Mouse (Mus musculus) left cerebral cortex, adult 11 months (tissue): ENCODE results near the gene BC030499.

ENCODE experiments used
- DNase-seq: peaks from one replicate; pipeline ENCODE4 v3.0.0; 2022; ENCODE audit warnings: low spot score

BC030499 gene

GRCm38 (mm10) chr11:78305272-78305671 is 14.6 kb downstream of the BC030499 start:
- no peak for DNase-seq

- DNase-seq, result no peak
Measured at GRCm38 (mm10) chr11:78310861-78311511, 20.3 kb downstream of the BC030499 start.

DNA sequence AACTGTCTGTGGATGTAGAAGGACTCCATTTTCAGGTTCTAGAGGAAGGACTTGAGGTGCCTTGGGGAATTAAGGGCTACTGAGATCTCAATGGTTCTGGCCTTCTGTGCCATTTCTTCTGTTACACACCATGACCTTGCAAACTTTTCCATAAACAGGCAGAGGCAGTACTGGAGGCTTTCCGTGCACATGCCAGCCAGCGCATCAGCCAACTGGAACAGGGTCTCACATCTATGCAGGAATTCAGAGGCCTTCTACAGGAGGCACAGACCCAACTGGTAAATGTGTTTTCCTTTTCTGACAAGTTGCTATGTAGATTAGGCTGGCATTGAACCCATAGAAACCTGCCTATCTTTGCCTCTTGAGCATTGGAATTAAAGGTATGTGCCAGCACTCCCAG is 23.0 kb downstream of the BC030499 start:
- DNase-seq, result no peak

GRCm38 (mm10) chr11:78318411-78318810 is 27.8 kb downstream of the BC030499 start:
- DNase-seq, result no peak

- DNase-seq, result no peak
Measured at GRCm38 (mm10) chr11:78322076-78322831, 31.6 kb downstream of the BC030499 start.

- peak; percentile 84 for DNase-seq
Measured at GRCm38 (mm10) chr11:78322860-78323259, 32.2 kb downstream of the BC030499 start, which contains the start of gene Aldoc. Gene Aldoc, plus strand, starts transcription at chr11:78322968.

GRCm38 (mm10) chr11:78324000-78324785 is 33.6 kb downstream of the BC030499 start:
- DNase-seq, result no peak

DNA sequence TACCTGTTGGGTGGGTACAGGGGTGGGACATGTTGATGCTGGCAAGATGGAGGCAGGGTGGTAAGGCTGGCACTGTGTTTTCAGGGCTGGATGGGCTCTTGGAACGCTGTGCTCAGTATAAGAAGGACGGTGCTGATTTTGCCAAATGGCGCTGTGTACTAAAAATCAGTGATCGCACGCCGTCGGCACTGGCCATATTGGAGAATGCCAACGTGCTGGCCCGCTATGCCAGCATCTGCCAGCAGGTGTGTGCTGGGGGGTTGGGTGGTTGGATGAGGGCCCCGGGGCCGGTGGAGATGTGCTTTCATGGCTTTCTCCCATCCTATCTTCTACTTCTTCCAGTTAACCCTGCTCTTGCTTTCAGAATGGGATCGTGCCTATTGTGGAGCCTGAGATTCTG is 34.3 kb downstream of the BC030499 start:
- DNase-seq, result no peak

GRCm38 (mm10) chr11:78327215-78327614 is 36.6 kb downstream of the BC030499 start:
- no peak for DNase-seq

GRCm38 (mm10) chr11:78327634-78328511 is 37.2 kb downstream of the BC030499 start, which contains the start of gene Pigs:
Gene Pigs, plus strand, starts transcription at chr11:78328415.
- DNase-seq, result peak; percentile 92

DNA sequence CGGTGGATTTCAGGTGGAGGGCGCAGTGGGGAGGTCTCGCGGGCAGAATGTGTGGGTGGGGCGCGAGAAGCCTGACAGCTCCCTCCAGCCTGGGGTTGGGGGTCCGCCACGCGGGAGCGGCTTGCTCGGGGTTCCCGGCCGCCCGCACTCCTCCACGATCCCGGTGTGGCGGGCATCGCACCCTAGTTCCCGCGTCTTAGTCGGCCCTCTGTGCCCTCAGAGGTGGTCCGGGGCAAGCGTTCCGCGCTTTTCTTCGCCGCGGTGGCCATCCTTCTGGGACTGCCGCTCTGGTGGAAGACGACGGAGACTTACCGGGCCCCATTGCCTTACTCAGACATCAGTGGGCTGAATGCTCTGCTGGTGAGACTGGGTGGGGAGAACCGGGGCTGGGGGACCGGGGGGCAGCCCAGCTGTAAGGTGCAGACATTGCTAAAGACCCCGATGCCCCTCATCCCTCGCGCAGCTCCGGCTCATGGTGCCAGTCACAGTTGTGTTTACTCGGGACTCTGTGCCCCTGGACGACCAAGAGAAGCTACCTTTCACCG is 37.9 kb downstream of the BC030499 start:
- DNase-seq, result no peak

GRCm38 (mm10) chr11:78332676-78333075 is 42.0 kb downstream of the BC030499 start:
- no peak for DNase-seq

DNA sequence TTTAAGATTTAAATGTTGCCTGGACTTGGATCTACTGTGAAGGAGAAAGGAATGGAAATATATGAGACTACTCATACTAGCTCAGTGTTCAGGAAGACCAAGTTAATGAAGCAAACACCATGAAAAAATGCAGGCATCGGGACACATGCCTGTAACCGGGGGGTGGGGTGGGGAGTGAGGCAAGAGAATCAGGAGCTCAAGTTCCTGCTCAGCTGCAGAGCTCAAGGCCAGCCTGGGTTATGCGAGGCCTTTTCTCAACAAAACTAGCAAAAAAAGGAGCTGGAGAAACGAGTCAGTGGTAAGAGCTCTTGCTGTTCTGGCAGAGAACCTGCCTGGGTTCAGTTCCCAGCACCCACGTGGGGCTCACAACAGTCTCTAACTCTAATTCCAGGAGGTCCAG is 43.4 kb downstream of the BC030499 start:
- DNase-seq, result no peak

DNA sequence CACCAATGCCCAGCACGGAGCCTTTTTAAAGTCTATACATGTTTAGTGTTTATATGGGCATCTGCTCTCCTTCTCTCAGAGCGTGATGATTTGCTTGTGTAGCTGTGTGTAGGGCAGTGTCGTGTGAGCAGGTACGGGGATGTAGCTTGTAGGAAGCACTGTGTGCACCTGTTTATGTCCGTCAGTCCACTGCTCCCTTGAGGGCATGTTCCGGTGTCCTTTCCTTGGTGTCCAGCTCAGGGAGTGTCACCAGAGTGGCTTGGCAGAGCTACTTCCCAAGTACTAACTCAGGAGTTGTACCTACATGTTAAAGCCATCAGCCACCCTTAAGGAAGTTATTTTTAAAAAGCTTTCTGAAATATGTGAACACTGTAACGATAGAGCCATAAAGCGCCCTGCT is 46.4 kb downstream of the BC030499 start:
- DNase-seq, result no peak

DNA sequence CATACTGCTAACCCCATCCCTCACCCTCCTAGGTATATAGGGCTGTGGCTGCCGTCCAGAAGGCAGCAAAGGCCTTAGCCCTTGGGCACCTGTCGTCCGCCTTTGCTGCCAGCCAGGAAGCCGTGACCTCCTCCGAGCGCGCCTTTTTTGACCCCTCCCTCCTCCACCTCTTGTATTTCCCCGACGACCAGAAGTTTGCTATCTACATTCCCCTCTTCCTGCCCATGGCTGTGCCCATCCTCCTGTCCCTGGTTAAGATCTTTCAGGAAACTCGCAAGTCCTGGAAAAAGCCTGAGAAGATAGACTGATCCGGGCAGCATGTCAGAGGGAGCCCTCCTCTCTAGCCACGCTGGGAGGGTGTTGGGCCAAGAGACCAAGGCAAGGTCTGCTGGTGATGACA is 51.1 kb downstream of the BC030499 start:
- DNase-seq, result no peak

GRCm38 (mm10) chr11:78343381-78344327 is 53.0 kb downstream of the BC030499 start, which contains the start of gene Unc119:
Gene Unc119, plus strand, starts transcription at chr11:78343482.
- peak; percentile 54 for DNase-seq

DNA sequence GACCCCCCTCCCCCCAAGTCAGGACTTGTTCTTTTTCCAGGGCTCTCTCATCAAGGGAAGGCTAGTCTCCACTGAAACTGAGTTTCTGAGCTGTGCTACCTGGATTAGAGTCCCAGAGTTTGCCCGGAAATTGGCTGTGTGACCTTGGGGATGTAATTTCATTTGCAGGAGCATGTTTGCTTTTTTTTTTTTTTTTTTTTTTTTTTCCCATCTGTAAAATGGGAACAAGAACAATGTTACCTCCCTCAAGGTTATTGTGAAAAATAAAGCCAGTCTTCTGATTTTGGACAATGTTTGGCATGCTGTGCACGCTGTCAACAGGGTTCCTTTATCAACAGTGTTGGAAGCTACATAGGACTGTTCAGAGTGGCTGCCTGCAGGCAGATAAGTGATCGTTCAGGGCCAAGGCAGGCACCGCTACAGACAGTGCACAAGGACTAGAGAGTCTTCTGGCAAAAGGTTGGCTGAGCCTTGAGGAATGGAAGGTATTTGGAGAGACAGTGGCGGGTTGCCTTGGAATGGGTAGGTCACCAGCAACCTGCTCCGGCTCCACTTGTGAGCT is 53.8 kb downstream of the BC030499 start:
- no peak for DNase-seq

DNA sequence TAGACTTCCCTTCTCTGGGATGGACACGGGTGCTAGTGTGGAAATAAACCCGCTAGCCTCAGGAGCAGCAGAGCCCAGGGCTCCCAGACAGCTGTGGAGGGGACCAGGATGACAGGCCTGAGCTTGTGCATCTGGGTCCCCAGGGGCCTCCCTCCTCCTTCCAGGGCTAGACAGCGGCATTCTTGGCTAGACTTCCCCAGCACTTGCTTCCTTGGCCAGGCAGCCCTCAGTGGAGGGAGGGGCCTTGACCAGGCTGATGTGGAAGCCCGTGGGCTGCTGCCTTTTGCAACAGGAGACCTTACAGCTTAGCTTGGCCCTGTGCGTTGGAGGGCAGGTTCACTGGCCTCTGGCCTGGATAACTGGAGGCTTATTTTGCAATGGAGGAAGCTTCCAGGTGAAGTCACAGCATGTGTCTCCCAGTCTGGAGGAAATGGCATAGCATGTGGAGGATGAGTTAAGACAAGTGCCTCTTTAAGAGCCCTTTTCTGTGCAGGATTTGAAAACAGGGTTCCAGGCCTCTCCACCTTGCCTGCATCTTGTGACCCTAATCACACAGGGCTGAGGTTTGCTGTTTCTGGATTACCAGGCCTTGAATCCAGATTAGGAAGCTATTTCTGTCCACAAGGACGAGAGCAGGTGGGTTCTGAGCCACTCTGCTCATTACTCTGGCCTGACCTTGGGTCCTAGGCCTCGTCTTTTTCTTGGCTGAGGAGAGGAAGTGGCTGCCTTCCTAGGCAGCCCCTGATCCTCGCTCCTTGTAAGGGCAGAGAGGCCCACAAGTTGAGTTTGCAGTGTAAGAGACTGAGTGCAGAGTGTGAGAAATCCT is 54.5 kb downstream of the BC030499 start:
- no peak for DNase-seq

DNA sequence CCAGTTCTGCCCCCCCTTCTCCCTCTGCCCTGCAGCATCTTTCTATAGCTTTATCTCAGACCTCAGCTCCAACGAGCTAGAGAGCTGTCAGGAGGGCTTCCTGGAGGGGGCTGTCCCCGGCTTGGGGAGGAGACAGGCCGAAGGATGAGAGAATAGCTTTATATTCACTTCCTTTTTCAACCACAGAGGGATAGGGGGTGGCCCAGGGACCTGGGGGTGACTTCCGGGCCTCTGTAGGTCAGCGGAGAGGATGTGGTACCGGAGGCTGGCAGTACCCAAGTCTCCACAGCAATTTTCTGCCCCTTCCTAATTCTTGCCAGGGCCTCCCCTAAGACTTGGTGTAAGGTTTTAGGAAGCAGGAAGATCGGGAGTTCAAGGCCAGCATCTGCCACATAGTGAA is 55.2 kb downstream of the BC030499 start:
- no peak for DNase-seq
